Mouse (Mus musculus) spleen, adult 18-20 months (tissue): ENCODE results near the gene Vsig8.

Source experiments
- DNase-seq, 2 experiments: peaks; one replicate each; pipeline ENCODE4 v3.0.0; 2022; ENCODE audit warnings: mixed read lengths in 2 of 2

Vsig8 gene

GRCm38 (mm10) chr1:172530544-172531220 lies 25.1 kb upstream of the Vsig8 start:
- DNase-seq = no peak

DNA sequence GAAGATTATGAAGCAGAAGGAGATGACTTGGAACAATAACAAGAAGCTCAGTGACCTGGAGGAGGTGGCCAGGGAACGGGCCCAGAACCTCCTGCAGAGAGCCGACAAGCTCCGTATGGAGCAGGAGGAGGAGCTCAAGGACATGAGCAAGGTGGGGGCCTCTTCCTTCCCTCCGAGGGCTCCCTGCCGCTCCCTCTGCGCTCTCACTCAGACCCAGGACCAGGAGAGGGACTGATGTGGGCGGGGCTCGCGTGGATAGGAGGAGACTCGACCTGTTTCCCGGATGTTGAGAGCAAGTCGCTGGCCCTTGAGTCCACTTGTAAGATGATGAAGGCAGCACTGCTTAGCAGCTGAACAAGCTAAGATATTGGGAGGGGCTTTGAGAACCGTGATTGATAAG lies 23.2 kb upstream of the Vsig8 start:
- DNase-seq = no peak

GRCm38 (mm10) chr1:172535116-172535515 lies 20.6 kb upstream of the Vsig8 start:
- no peak for DNase-seq

GRCm38 (mm10) chr1:172539827-172540226 lies 15.9 kb upstream of the Vsig8 start:
- no peak for DNase-seq

GRCm38 (mm10) chr1:172540283-172540820 lies 15.4 kb upstream of the Vsig8 start:
- no peak for DNase-seq

- DNase-seq = no peak
Measured at GRCm38 (mm10) chr1:172546062-172546461, 9.7 kb upstream of the Vsig8 start.

GRCm38 (mm10) chr1:172548501-172548900 lies 7.2 kb upstream of the Vsig8 start:
- peak in 1 of 2 experiments; percentile 38 for DNase-seq

GRCm38 (mm10) chr1:172549314-172549713 lies 6.4 kb upstream of the Vsig8 start:
- no peak for DNase-seq

DNA sequence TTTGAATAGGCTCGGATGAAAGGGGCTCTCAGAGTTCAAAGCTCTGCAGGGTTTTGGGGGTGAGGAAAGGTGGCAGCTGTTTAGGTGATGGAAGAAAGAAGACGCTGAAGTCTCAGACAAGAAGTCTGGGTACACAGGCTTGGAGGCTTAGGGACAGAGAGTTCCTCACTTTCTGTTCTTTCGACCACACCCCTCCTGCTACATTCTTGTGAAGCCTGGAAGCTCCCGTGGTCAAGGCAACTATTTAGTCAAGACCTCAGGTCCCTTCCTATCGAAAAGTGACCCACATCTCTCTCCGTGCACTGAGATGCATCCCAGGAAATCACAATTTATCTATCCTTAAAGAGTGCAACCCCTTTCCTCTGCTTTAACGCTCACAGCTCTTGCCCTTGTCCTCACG lies 6.0 kb upstream of the Vsig8 start:
- no peak for DNase-seq

- DNase-seq = peak; percentile 61 to 66
Measured at GRCm38 (mm10) chr1:172550551-172550951, 5.2 kb upstream of the Vsig8 start.

DNA sequence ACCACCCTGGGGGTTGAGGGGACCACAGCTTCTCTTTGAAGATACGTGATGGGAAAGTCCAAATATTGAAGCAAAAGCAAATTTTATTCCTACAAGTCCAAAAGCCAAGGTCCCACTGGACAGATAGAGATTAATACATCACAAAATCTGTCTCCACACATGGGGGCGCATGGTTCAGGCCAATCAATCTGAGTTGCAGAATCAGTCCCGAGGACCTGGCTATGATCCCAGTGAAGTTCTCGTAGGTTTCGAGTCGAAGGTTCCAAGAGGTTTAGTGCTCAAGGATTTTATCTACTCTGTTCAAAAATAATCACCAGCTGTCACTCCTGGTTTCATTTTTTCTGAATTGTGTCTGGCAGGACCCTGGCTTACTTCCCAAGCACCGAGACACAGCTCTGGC lies 4.7 kb upstream of the Vsig8 start:
- DNase-seq = no peak

GRCm38 (mm10) chr1:172552623-172553022 lies 3.1 kb upstream of the Vsig8 start:
- DNase-seq = no peak

DNA sequence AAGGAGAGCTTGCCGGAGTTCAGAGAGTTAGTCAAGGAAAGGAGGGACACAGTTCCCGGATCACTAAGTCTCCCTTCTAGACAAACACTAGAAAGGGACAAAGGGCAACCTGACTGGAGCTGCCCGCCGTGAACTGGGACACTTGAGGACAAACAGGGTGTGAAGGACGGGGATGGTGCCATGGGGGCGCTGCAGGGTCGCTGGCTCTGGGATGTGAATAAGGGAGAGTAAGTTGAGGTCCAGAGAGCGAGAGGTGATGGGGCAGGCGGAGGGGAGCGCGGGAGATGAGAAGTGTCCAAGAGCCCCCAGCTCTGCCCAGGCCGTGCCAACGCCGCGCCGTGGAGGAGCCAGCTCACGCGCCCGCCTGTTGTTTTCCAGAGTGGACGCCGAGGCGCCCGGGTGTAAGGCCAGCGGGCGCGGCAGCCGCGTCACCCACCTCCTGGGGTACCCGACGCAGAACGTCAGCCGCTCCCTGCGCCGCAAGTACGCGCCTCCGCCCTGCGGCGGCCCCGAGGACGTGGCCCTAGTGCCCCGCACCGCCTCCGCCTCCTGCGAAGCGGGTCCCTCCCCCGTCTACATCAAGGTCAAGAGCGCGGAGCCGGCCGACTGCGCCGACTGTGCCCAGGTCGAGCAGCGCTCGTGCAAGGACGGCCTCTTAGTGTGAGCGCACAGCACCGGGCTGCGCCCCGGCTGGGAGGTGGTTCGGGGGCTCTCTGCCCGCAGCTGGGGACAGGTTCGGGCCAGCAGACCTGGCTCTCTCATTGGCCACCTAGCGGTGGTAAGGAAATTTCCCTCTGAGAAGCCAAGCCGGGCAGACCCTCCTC lies 7.1 kb downstream of the Vsig8 start:
- DNase-seq = peak; percentile 54 to 66

- no peak for DNase-seq
Measured at GRCm38 (mm10) chr1:172563465-172563828, 7.7 kb downstream of the Vsig8 start.

- no peak for DNase-seq
Measured at GRCm38 (mm10) chr1:172566131-172566530, 10.4 kb downstream of the Vsig8 start.

GRCm38 (mm10) chr1:172567758-172568157 lies 12.0 kb downstream of the Vsig8 start:
- DNase-seq = no peak

GRCm38 (mm10) chr1:172580116-172580515 lies 24.4 kb downstream of the Vsig8 start:
- no peak for DNase-seq

- DNase-seq = no peak
Measured at GRCm38 (mm10) chr1:172582436-172582835, 26.7 kb downstream of the Vsig8 start.

DNA sequence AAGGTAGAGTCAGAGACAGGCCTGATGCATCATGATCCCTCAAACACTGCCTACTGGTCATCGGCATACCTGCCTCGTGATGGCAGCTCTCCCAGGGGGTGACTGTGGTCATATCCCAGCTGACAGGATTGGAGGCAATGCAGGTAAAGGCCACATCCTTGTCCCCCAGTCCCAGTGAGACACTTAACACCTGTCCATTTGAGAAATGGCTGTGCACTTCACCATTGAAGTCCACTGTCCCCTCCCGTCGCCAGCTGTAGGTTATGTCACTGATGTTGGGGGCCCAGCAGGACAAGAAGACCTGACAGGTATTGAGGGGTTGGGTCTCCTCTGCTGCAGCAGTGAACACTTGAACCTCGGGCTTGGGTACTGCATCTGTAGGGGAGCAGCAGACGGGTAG lies 28.5 kb downstream of the Vsig8 start:
- DNase-seq = no peak

DNA sequence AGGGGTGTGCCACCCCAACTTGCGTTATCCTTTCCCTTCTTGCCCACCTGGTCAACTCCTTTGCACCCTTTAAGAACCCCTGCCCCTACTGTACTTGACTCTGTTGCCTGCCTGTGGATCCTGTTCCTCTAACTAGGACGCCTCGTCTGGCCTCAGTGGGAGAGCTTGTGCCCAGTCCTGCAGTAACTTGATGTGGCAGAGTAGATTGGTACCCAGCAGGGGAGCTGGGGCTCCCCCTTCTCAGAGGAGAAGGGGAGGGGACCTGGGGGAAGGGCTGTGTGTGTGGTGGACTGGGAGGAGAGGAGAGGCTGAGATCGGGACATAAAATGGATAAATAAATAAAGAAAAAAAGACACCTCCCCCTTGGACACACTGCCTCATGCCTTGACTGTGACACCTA lies 29.3 kb downstream of the Vsig8 start:
- no peak for DNase-seq

GRCm38 (mm10) chr1:172585612-172586567 lies 30.2 kb downstream of the Vsig8 start:
- no peak for DNase-seq

- peak; percentile 35 to 42 for DNase-seq
Measured at GRCm38 (mm10) chr1:172590385-172590784, 34.6 kb downstream of the Vsig8 start, which contains the start of gene Slamf8. TSS of gene Slamf8 (minus strand) at chr1:172590568.

DNA sequence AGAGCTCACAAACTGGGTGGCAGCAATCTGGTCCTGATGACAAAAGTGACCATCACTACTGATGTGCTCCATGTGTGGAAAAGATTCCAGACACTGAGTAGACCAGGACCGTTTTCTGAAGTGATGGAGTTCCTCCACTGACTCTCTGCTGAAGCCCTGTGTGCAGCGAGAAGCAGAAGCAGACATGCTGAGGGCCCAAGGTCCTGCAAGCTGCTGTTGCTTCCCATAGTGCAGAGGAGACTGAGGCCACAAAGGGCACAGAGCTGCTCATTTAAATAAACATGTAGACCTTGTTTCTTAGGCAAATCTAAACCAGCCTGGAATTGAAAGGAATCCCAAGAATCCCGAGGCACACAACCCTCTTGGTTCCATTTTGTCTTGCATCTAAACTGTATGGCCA lies 37.6 kb downstream of the Vsig8 start:
- DNase-seq = no peak
